Mouse (Mus musculus): Measurements from ENCODE around the gene Gabpb2. TPM values are rescaled to one million over a fixed set of nuclear protein-coding genes. Genes with fewer than 3 reads are reported as not detected.

The Gabpb2 gene
- polyA plus RNA-seq, 2 experiments = 5.1 to 14.3 TPM

GRCm38 (mm10) chr3:95210585-95210984 is 7.1 kb downstream of the Gabpb2 start:
- no peak for TF ChIP-seq CTCF (IDR thresholded peaks at IDR 0.05; ENCODE audit: low read depth)
- TF ChIP-seq EP300 (IDR thresholded peaks at IDR 0.05; ENCODE audit: low read depth) = no peak
- Histone ChIP-seq H3K9ac (replicated peaks) (no peak overlapping the region), H3K27me3 (ENCODE audit: control insufficient read depth, insufficient read depth, low read length) (no peaks in the 10 kb centered on the region), H3K4me1 (replicated peaks; ENCODE audit: control insufficient read depth in 2 of 2, insufficient read depth in 2 of 2, low read length in 1 of 2) (peaks cover 0 to 7% of the 10 kb centered on the region in 2 experiments; a peak in 2 of 4 replicates), H3K27ac (no peak overlapping the region), H3K4me2 (ENCODE audit: low read depth) (no peak overlapping the region), H3K4me3 (ENCODE audit: insufficient read depth in 1 of 2, low read depth in 2 of 2, low read length in 2 of 2) (no peak overlapping the region), H3K36me3 (replicated peaks; ENCODE audit: control insufficient read depth, insufficient read depth, low read depth) (peaks cover 58% of the 10 kb centered on the region), H3K9me3 (ENCODE audit: control insufficient read depth, low read length) (no peaks in the 10 kb centered on the region)
- DNase-seq (ENCODE audit: low read depth in 3 of 3, low spot score in 3 of 3) = no peak
- no peak for ATAC-seq (ENCODE audit: insufficient read depth)
- WGBS (ENCODE audit: insufficient replicate concordance) = 76% methylated on average over 2 of the region's 2 CpGs

- Histone ChIP-seq H3K4me1 (replicated peaks; ENCODE audit: control insufficient read depth in 2 of 2, insufficient read depth in 2 of 2, low read length in 1 of 2) (no peaks in the 10 kb centered on the region), H3K9ac (replicated peaks) (no peak overlapping the region), H3K9me3 (ENCODE audit: control insufficient read depth, low read length) (no peaks in the 10 kb centered on the region), H3K27me3 (ENCODE audit: control insufficient read depth, insufficient read depth, low read length) (no peaks in the 10 kb centered on the region), H3K4me3 (ENCODE audit: insufficient read depth in 1 of 2, low read depth in 2 of 2, low read length in 2 of 2) (no peak overlapping the region), H3K36me3 (replicated peaks; ENCODE audit: control insufficient read depth, insufficient read depth, low read depth) (peaks cover 69% of the 10 kb centered on the region), H3K27ac (no peak overlapping the region), H3K4me2 (ENCODE audit: low read depth) (no peak overlapping the region)
- no peak for TF ChIP-seq CTCF (IDR thresholded peaks at IDR 0.05; ENCODE audit: low read depth)
- ATAC-seq (ENCODE audit: insufficient read depth) = no peak
- DNase-seq (ENCODE audit: low read depth in 3 of 3, low spot score in 3 of 3) = no peak
- 80% methylated on average over 4 of the region's 4 CpGs for WGBS (ENCODE audit: insufficient replicate concordance)
These were observed 9.4 kb downstream of the Gabpb2 start for GRCm38 (mm10) chr3:95208286-95208685.

DNA sequence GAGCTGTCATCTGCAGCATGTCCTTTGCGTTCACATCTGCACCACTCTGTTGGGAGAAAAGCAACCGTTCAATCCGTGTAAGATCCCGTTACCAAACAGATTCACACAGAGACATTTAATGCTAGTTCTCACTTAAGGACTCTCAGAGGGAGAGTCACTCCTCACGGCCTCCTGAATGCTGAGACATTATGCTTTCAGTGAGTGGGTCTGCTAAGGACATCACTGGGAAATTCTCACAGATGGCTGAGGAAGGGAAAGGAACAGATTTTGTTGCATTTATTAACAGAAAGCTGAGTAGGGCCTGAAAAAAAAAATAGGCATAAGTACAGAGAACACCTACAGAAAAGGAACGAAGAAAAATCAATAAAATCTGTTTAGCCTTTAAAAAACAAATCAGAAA is 13.8 kb downstream of the Gabpb2 start:
- Histone ChIP-seq H3K9me3 (ENCODE audit: control insufficient read depth, low read length) (no peaks in the 10 kb centered on the region), H3K4me3 (ENCODE audit: insufficient read depth in 1 of 2, low read depth in 2 of 2, low read length in 2 of 2) (no peak overlapping the region), H3K9ac (replicated peaks) (no peak overlapping the region), H3K27ac (no peak overlapping the region), H3K27me3 (ENCODE audit: control insufficient read depth, insufficient read depth, low read length) (no peaks in the 10 kb centered on the region), H3K4me1 (replicated peaks; ENCODE audit: control insufficient read depth in 2 of 2, insufficient read depth in 2 of 2, low read length in 1 of 2) (no peaks in the 10 kb centered on the region), H3K36me3 (replicated peaks; ENCODE audit: control insufficient read depth, insufficient read depth, low read depth) (peaks cover 90% of the 10 kb centered on the region), H3K4me2 (ENCODE audit: low read depth) (no peak overlapping the region)
- TF ChIP-seq CTCF (IDR thresholded peaks at IDR 0.05; ENCODE audit: low read depth) = no peak
- no peak for TF ChIP-seq EP300 (IDR thresholded peaks at IDR 0.05; ENCODE audit: low read depth)
- ATAC-seq (ENCODE audit: insufficient read depth) (no peak), DNase-seq (ENCODE audit: low read depth in 3 of 3, low spot score in 3 of 3) (no peak)
- WGBS (ENCODE audit: insufficient replicate concordance) = 92% methylated on average over 6 of the region's 6 CpGs

DNA sequence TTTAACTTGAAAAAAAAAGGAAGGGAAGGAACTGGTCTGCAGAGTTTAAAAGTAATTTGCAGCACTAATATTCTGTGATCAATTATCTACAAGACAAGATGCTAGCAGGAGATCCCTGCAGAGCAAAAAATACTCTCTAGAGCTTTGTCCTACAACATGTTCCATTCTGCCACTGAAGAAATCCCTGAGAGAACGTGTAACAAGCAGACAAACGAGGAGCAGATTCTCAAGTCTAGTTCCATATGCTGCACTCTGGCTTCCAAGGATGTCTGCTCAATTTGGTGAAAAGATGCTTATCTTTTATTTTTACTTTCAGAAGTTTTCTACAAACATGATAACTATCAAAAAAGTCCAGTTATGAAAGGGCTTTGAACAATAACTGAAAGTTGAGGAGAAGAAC is 17.2 kb downstream of the Gabpb2 start:
- Histone ChIP-seq H3K4me2 (ENCODE audit: low read depth) (no peak overlapping the region), H3K27me3 (ENCODE audit: control insufficient read depth, insufficient read depth, low read length) (no peaks in the 10 kb centered on the region), H3K9me3 (ENCODE audit: control insufficient read depth, low read length) (no peaks in the 10 kb centered on the region), H3K36me3 (replicated peaks; ENCODE audit: control insufficient read depth, insufficient read depth, low read depth) (peaks cover 91% of the 10 kb centered on the region), H3K27ac (no peak overlapping the region), H3K4me1 (replicated peaks; ENCODE audit: control insufficient read depth in 2 of 2, insufficient read depth in 2 of 2, low read length in 1 of 2) (no peaks in the 10 kb centered on the region), H3K4me3 (ENCODE audit: insufficient read depth in 1 of 2, low read depth in 2 of 2, low read length in 2 of 2) (no peak overlapping the region), H3K9ac (replicated peaks) (no peak overlapping the region)
- 76% methylated on average over 2 of the region's 2 CpGs for WGBS (ENCODE audit: insufficient replicate concordance)
- ATAC-seq (ENCODE audit: insufficient read depth) (no peak), DNase-seq (ENCODE audit: low read depth in 3 of 3, low spot score in 3 of 3) (no peak)
- TF ChIP-seq CTCF (IDR thresholded peaks at IDR 0.05; ENCODE audit: low read depth) (no peak), EP300 (IDR thresholded peaks at IDR 0.05; ENCODE audit: low read depth) (no peak)

DNA sequence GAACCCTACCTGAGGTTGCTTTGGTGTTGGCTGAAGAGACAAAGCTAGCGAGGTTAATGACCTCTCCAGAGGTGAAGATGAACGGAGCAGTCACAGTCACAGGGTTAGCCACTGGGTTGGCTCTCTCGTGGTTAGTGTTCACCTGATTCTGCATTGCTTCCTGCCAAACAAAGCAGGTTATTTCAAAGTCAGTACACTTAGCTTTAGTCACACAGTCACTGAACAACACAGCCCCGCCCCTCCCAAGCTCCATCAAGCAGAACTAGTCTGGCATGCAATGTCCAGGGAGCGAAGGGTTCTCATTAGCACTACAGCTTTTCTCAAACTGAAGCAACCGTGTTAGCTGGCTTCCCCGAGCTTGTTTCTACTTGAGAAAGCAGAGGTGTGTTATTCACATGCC is 17.6 kb downstream of the Gabpb2 start:
- DNase-seq (ENCODE audit: low read depth in 3 of 3, low spot score in 3 of 3) (no peak), ATAC-seq (ENCODE audit: insufficient read depth) (no peak)
- Histone ChIP-seq H3K4me3 (ENCODE audit: insufficient read depth in 1 of 2, low read depth in 2 of 2, low read length in 2 of 2) (no peak overlapping the region), H3K36me3 (replicated peaks; ENCODE audit: control insufficient read depth, insufficient read depth, low read depth) (peaks cover 91% of the 10 kb centered on the region), H3K4me1 (replicated peaks; ENCODE audit: control insufficient read depth in 2 of 2, insufficient read depth in 2 of 2, low read length in 1 of 2) (no peaks in the 10 kb centered on the region), H3K27ac (no peak overlapping the region), H3K9ac (replicated peaks) (no peak overlapping the region), H3K4me2 (ENCODE audit: low read depth) (no peak overlapping the region), H3K9me3 (ENCODE audit: control insufficient read depth, low read length) (no peaks in the 10 kb centered on the region), H3K27me3 (ENCODE audit: control insufficient read depth, insufficient read depth, low read length) (no peaks in the 10 kb centered on the region)
- TF ChIP-seq EP300 (IDR thresholded peaks at IDR 0.05; ENCODE audit: low read depth) (no peak), CTCF (IDR thresholded peaks at IDR 0.05; ENCODE audit: low read depth) (no peak)
- WGBS (ENCODE audit: insufficient replicate concordance) = 78% methylated on average over 7 of the region's 7 CpGs

All from liver, embryonic 14.5 days (tissue).